Mouse (Mus musculus): ENCODE measurements around the gene Tgfa.

Gene Tgfa

GRCm38 (mm10) chr6:86194941-86195932, at the start of gene Tgfa:
Gene Tgfa, plus strand, starts transcription at chr6:86195223.
- no peak for DNase-seq (ENCODE audit: low spot score)

- DNase-seq (ENCODE audit: low spot score), result no peak
Measured at GRCm38 (mm10) chr6:86148518-86148917, 46.5 kb upstream of the Tgfa start.

GRCm38 (mm10) chr6:86149001-86149400, 46.0 kb upstream of the Tgfa start:
- no peak for DNase-seq (ENCODE audit: low spot score)

- DNase-seq (ENCODE audit: low spot score), result no peak
Measured at GRCm38 (mm10) chr6:86152676-86153075, 42.3 kb upstream of the Tgfa start.

GRCm38 (mm10) chr6:86153436-86153990, 41.5 kb upstream of the Tgfa start:
- no peak for DNase-seq (ENCODE audit: low spot score)

GRCm38 (mm10) chr6:86154006-86154405, 41.0 kb upstream of the Tgfa start:
- no peak for DNase-seq (ENCODE audit: low spot score)

- no peak for DNase-seq (ENCODE audit: low spot score)
Measured at GRCm38 (mm10) chr6:86154481-86154880, 40.5 kb upstream of the Tgfa start.

- peak; percentile 15 for DNase-seq (ENCODE audit: low spot score)
Measured at GRCm38 (mm10) chr6:86157253-86158234, 37.5 kb upstream of the Tgfa start.

- no peak for DNase-seq (ENCODE audit: low spot score)
Measured at GRCm38 (mm10) chr6:86160878-86161277, 34.1 kb upstream of the Tgfa start.

GRCm38 (mm10) chr6:86161586-86161985, 33.4 kb upstream of the Tgfa start:
- DNase-seq (ENCODE audit: low spot score), result no peak

- DNase-seq (ENCODE audit: low spot score), result no peak
Measured at GRCm38 (mm10) chr6:86164028-86164427, 31.0 kb upstream of the Tgfa start.

- DNase-seq (ENCODE audit: low spot score), result no peak
Measured at GRCm38 (mm10) chr6:86166426-86166825, 28.6 kb upstream of the Tgfa start.

- DNase-seq (ENCODE audit: low spot score), result no peak
Measured at GRCm38 (mm10) chr6:86167851-86168250, 27.2 kb upstream of the Tgfa start.

- DNase-seq (ENCODE audit: low spot score), result no peak
Measured at GRCm38 (mm10) chr6:86169166-86169565, 25.9 kb upstream of the Tgfa start.

GRCm38 (mm10) chr6:86176236-86176635, 18.8 kb upstream of the Tgfa start:
- no peak for DNase-seq (ENCODE audit: low spot score)

- DNase-seq (ENCODE audit: low spot score), result no peak
Measured at GRCm38 (mm10) chr6:86176721-86177120, 18.3 kb upstream of the Tgfa start.

GRCm38 (mm10) chr6:86177331-86177982, 17.6 kb upstream of the Tgfa start:
- DNase-seq (ENCODE audit: low spot score), result no peak

- DNase-seq (ENCODE audit: low spot score), result no peak
Measured at GRCm38 (mm10) chr6:86180617-86181016, 14.4 kb upstream of the Tgfa start.

- peak; percentile 49 for DNase-seq (ENCODE audit: low spot score)
Measured at GRCm38 (mm10) chr6:86182016-86182415, 13.0 kb upstream of the Tgfa start.

GRCm38 (mm10) chr6:86182626-86183025, 12.4 kb upstream of the Tgfa start:
- no peak for DNase-seq (ENCODE audit: low spot score)

- no peak for DNase-seq (ENCODE audit: low spot score)
Measured at GRCm38 (mm10) chr6:86186106-86186955, 8.7 kb upstream of the Tgfa start.

Data from testis, postnatal 14 days (tissue).